Mouse (Mus musculus): ENCODE data around the gene Gsg1l. TPM values are rescaled to one million over a fixed set of nuclear protein-coding genes. Genes with fewer than 3 reads are reported as not detected.
A peak's percentile ranks its signal among the peaks of the same experiment; 100 is the strongest.

Gsg1l gene
- 0.10 and 0.11 TPM in 2 replicates for polyA plus RNA-seq (2016; fragmentation: Nextera tagmentation; extraction: Ambion mirVana)

DNA sequence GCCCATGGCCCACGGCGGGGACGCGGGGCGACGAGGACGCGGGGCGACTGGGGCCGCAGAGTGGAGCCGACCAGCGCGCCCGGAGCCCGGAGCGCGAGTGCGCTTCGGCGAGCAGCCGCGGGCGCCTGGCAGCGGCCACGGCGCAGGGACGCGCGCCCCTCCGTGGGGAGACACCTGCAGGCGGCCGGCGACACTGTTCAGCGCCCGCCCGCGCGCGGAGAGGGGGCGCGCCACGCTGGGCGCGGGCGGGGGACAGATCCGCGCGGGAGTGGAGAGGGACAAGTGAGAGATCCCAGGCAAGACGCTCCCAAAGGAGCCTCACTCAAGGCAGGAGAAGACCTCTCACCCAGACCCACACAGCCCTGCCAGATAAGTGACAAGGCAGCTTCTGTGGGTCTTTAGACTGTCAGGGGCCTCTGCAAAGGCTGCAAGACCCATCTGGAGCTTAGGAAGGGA, at the start of gene Gsg1l:
TSS of gene Gsg1l (minus strand) at position 126 of the 456 bp plus-strand sequence.
- H3K9me3 ChIP-seq: no peaks in the 10 kb centered on the region
- H3K27ac ChIP-seq: peak within 1 kb of the TSS; percentile 56; the same call in 1 of the 2 replicates
- WGBS: under 1% methylated on average over 49 of the region's 49 CpGs
- H3K4me3 ChIP-seq: peak within 1 kb of the TSS; percentile 65
- peaks cover 51% of the 10 kb centered on the region for H3K4me1 ChIP-seq
- peaks cover 96% of the 10 kb centered on the region for H3K27me3 ChIP-seq (ENCODE audit: poor library complexity, severe bottlenecking)
- no peaks in the 10 kb centered on the region for H3K36me3 ChIP-seq (replicated peaks)
- no peak for DNase-seq (ENCODE audit: extremely low spot score, low spot score)

- H3K36me3 ChIP-seq (replicated peaks): peaks cover 99% of the 10 kb centered on the region
- 88% methylated on average over 2 of the region's 2 CpGs for WGBS
These were observed 45.5 kb upstream of the Gsg1l start for GRCm38 (mm10) chr7:126127673-126128072.

GRCm38 (mm10) chr7:126126502-126126901, 44.3 kb upstream of the Gsg1l start:
- Histone ChIP-seq H3K9me3 (no peaks in the 10 kb centered on the region), H3K27ac (no peak overlapping the region), H3K27me3 (ENCODE audit: poor library complexity, severe bottlenecking) (no peaks in the 10 kb centered on the region), H3K4me3 (no peak overlapping the region), H3K36me3 (replicated peaks) (peaks cover 99% of the 10 kb centered on the region), H3K4me1 (no peaks in the 10 kb centered on the region)
- WGBS: 83% methylated on average over 3 of the region's 3 CpGs
- no peak for DNase-seq (ENCODE audit: extremely low spot score, low spot score)

More at GRCm38 (mm10) chr7:126127673-126128072, 45.5 kb upstream of the Gsg1l start:
- no peak overlapping the region for H3K4me3 ChIP-seq
- no peak for DNase-seq (ENCODE audit: extremely low spot score, low spot score)
- H3K4me1 ChIP-seq: no peaks in the 10 kb centered on the region
- H3K9me3 ChIP-seq: no peaks in the 10 kb centered on the region
- H3K27me3 ChIP-seq (ENCODE audit: poor library complexity, severe bottlenecking): no peaks in the 10 kb centered on the region
- H3K27ac ChIP-seq: no peak overlapping the region

DNA sequence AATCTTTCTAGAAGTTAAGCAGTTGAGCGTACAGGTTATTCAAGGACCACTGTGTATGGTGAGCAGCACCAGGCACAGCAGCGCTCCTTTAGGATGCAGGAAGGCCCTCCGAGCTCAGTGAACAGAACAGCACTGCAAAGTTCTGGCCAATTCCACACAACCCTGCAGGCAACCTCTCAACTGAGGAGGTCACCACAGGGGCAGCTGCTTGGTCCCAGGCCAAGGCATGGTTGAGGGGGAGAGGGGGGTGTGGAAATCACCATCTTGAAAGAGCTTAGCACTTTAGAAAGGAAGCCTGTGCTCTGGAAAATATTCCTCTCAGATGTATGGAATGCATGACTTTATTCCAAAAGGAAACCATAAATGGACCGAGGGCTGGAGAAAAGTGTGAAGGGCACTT, 39.3 kb upstream of the Gsg1l start:
- Histone ChIP-seq H3K27ac (no peak overlapping the region), H3K9me3 (no peaks in the 10 kb centered on the region), H3K36me3 (replicated peaks) (peaks cover 94% of the 10 kb centered on the region), H3K4me3 (no peak overlapping the region), H3K4me1 (no peaks in the 10 kb centered on the region), H3K27me3 (ENCODE audit: poor library complexity, severe bottlenecking) (no peaks in the 10 kb centered on the region)
- 90% methylated on average over 4 of the region's 4 CpGs for WGBS
- DNase-seq (ENCODE audit: extremely low spot score, low spot score): no peak

- DNase-seq (ENCODE audit: extremely low spot score, low spot score): no peak
- Histone ChIP-seq H3K27ac (no peak overlapping the region), H3K4me3 (no peak overlapping the region), H3K27me3 (ENCODE audit: poor library complexity, severe bottlenecking) (no peaks in the 10 kb centered on the region), H3K9me3 (no peaks in the 10 kb centered on the region), H3K36me3 (replicated peaks) (peaks cover 92% of the 10 kb centered on the region), H3K4me1 (no peaks in the 10 kb centered on the region)
- 69% methylated on average over 6 of the region's 6 CpGs for WGBS
These were observed 37.6 kb upstream of the Gsg1l start for GRCm38 (mm10) chr7:126119819-126120218.

DNA sequence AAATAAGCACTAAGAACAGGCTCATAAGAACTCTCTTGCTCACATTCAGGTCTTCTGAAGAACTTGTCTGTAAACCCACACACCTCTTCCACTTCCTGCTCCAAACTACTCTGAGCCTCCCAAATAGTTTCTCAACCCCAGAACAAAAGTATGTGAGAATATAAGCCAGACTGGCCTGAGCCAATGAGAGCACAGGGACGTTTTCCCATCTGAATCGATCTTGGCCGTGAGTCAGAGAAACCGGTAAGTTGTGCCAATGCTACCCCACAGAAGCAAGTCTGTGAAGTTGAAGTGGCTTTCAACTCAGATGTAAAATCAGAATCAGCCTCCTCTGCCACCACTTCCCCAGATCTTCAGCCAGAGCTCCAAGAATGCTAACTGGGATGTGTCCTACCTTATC, 31.1 kb upstream of the Gsg1l start:
- DNase-seq (ENCODE audit: extremely low spot score, low spot score): no peak
- Histone ChIP-seq H3K36me3 (replicated peaks) (peaks cover 88% of the 10 kb centered on the region), H3K27me3 (ENCODE audit: poor library complexity, severe bottlenecking) (no peaks in the 10 kb centered on the region), H3K4me1 (no peaks in the 10 kb centered on the region), H3K27ac (no peak overlapping the region), H3K9me3 (no peaks in the 10 kb centered on the region), H3K4me3 (no peak overlapping the region)
- 96% methylated on average over 4 of the region's 4 CpGs for WGBS

GRCm38 (mm10) chr7:126111230-126111629, 29.0 kb upstream of the Gsg1l start:
- H3K36me3 ChIP-seq (replicated peaks): peaks cover 96% of the 10 kb centered on the region

GRCm38 (mm10) chr7:126109898-126110297, 27.7 kb upstream of the Gsg1l start:
- no peaks in the 10 kb centered on the region for H3K9me3 ChIP-seq
- H3K27me3 ChIP-seq (ENCODE audit: poor library complexity, severe bottlenecking): no peaks in the 10 kb centered on the region
- no peak overlapping the region for H3K27ac ChIP-seq
- 95% methylated on average over 3 of the region's 3 CpGs for WGBS
- peaks cover 96% of the 10 kb centered on the region for H3K36me3 ChIP-seq (replicated peaks)
- DNase-seq (ENCODE audit: extremely low spot score, low spot score): no peak
- H3K4me1 ChIP-seq: no peaks in the 10 kb centered on the region
- no peak overlapping the region for H3K4me3 ChIP-seq

More at GRCm38 (mm10) chr7:126111230-126111629, 29.0 kb upstream of the Gsg1l start:
- Histone ChIP-seq H3K4me1 (no peaks in the 10 kb centered on the region), H3K27me3 (ENCODE audit: poor library complexity, severe bottlenecking) (no peaks in the 10 kb centered on the region), H3K9me3 (no peaks in the 10 kb centered on the region), H3K4me3 (no peak overlapping the region), H3K27ac (no peak overlapping the region)
- WGBS: 87% methylated on average over 2 of the region's 2 CpGs
- no peak for DNase-seq (ENCODE audit: extremely low spot score, low spot score)

- no peaks in the 10 kb centered on the region for H3K9me3 ChIP-seq
- no peaks in the 10 kb centered on the region for H3K27me3 ChIP-seq (ENCODE audit: poor library complexity, severe bottlenecking)
- DNase-seq (ENCODE audit: extremely low spot score, low spot score): no peak
- H3K27ac ChIP-seq: no peak overlapping the region
- H3K36me3 ChIP-seq (replicated peaks): peaks cover 94% of the 10 kb centered on the region
- H3K4me1 ChIP-seq: no peaks in the 10 kb centered on the region
- WGBS: 96% methylated on average over 11 of the region's 11 CpGs
- H3K4me3 ChIP-seq: no peak overlapping the region
These were observed 18.2 kb upstream of the Gsg1l start for GRCm38 (mm10) chr7:126100440-126100839.

- no peaks in the 10 kb centered on the region for H3K9me3 ChIP-seq
- DNase-seq (ENCODE audit: extremely low spot score, low spot score): no peak
- H3K36me3 ChIP-seq (replicated peaks): peaks cover 88% of the 10 kb centered on the region
- H3K27me3 ChIP-seq (ENCODE audit: poor library complexity, severe bottlenecking): no peaks in the 10 kb centered on the region
- H3K4me3 ChIP-seq: no peak overlapping the region
- 93% methylated on average over 2 of the region's 2 CpGs for WGBS
- H3K27ac ChIP-seq: no peak overlapping the region
- H3K4me1 ChIP-seq: no peaks in the 10 kb centered on the region
These were observed 17.6 kb upstream of the Gsg1l start for GRCm38 (mm10) chr7:126099835-126100234.

- H3K27me3 ChIP-seq (ENCODE audit: poor library complexity, severe bottlenecking): no peaks in the 10 kb centered on the region
- DNase-seq (ENCODE audit: extremely low spot score, low spot score): no peak
- H3K9me3 ChIP-seq: no peaks in the 10 kb centered on the region
- H3K27ac ChIP-seq: no peak overlapping the region
- no peak overlapping the region for H3K4me3 ChIP-seq
- peaks cover 83% of the 10 kb centered on the region for H3K36me3 ChIP-seq (replicated peaks)
- no peaks in the 10 kb centered on the region for H3K4me1 ChIP-seq
- 96% methylated on average over 7 of the region's 7 CpGs for WGBS
These were observed 17.1 kb upstream of the Gsg1l start for GRCm38 (mm10) chr7:126099163-126099775.

GRCm38 (mm10) chr7:126097219-126097915, 15.2 kb upstream of the Gsg1l start:
- no peak overlapping the region for H3K27ac ChIP-seq
- peaks cover 4% of the 10 kb centered on the region; the same call in 1 of the 2 replicates for H3K4me1 ChIP-seq
- peaks cover 64% of the 10 kb centered on the region for H3K36me3 ChIP-seq (replicated peaks)
- H3K9me3 ChIP-seq: no peaks in the 10 kb centered on the region
- H3K4me3 ChIP-seq: no peak overlapping the region
- no peak for DNase-seq (ENCODE audit: extremely low spot score, low spot score)
- H3K27me3 ChIP-seq (ENCODE audit: poor library complexity, severe bottlenecking): no peaks in the 10 kb centered on the region
- WGBS: 87% methylated on average over 7 of the region's 9 CpGs

GRCm38 (mm10) chr7:126096596-126096995, 14.4 kb upstream of the Gsg1l start:
- Histone ChIP-seq H3K27me3 (ENCODE audit: poor library complexity, severe bottlenecking) (no peaks in the 10 kb centered on the region), H3K4me1 (peaks cover 4% of the 10 kb centered on the region; the same call in 1 of the 2 replicates), H3K36me3 (replicated peaks) (peaks cover 56% of the 10 kb centered on the region), H3K4me3 (no peak overlapping the region), H3K9me3 (no peaks in the 10 kb centered on the region; the same call in 1 of the 2 replicates), H3K27ac (no peak overlapping the region)
- DNase-seq (ENCODE audit: extremely low spot score, low spot score): no peak
- WGBS: 88% methylated on average over 5 of the region's 5 CpGs
